Mouse (Mus musculus) cerebellum, adult 11-12 months (tissue): ENCODE measurements around the gene Itgb3bp.
A peak's percentile ranks its signal among the peaks of the same experiment; 100 is the strongest.

Experiments used
- DNase-seq: peaks from one replicate; pipeline ENCODE4 v3.0.0; 2022

Itgb3bp gene

GRCm38 (mm10) chr4:99929613-99930517, at the start of gene Itgb3bp:
Gene Itgb3bp (minus strand): TSS chr4:99929813.
- DNase-seq, result peak; percentile 86

GRCm38 (mm10) chr4:99979326-99979725, 49.7 kb upstream of the Itgb3bp start:
- DNase-seq, result no peak

- no peak for DNase-seq
These were observed 44.8 kb upstream of the Itgb3bp start for GRCm38 (mm10) chr4:99974375-99974774.

- peak; percentile 18 for DNase-seq
These were observed 44.3 kb upstream of the Itgb3bp start for GRCm38 (mm10) chr4:99973931-99974330.

- no peak for DNase-seq
These were observed 43.3 kb upstream of the Itgb3bp start for GRCm38 (mm10) chr4:99972886-99973285.

- no peak for DNase-seq
These were observed 40.5 kb upstream of the Itgb3bp start for GRCm38 (mm10) chr4:99970097-99970496.

GRCm38 (mm10) chr4:99969328-99969727, 39.7 kb upstream of the Itgb3bp start:
- no peak for DNase-seq

GRCm38 (mm10) chr4:99966555-99966954, 36.9 kb upstream of the Itgb3bp start:
- no peak for DNase-seq

GRCm38 (mm10) chr4:99959308-99959707, 29.7 kb upstream of the Itgb3bp start:
- no peak for DNase-seq

GRCm38 (mm10) chr4:99958084-99958815, 28.6 kb upstream of the Itgb3bp start:
- DNase-seq, result no peak

- no peak for DNase-seq
These were observed 27.6 kb upstream of the Itgb3bp start for GRCm38 (mm10) chr4:99957186-99957585.

- DNase-seq, result no peak
These were observed 25.8 kb upstream of the Itgb3bp start for GRCm38 (mm10) chr4:99955396-99955795.

- DNase-seq, result no peak
These were observed 24.3 kb upstream of the Itgb3bp start for GRCm38 (mm10) chr4:99953904-99954303.

- no peak for DNase-seq
These were observed 18.3 kb upstream of the Itgb3bp start for GRCm38 (mm10) chr4:99947896-99948295.

GRCm38 (mm10) chr4:99947192-99947591, 17.6 kb upstream of the Itgb3bp start:
- no peak for DNase-seq

- no peak for DNase-seq
These were observed 16.9 kb upstream of the Itgb3bp start for GRCm38 (mm10) chr4:99946516-99946915.

GRCm38 (mm10) chr4:99945011-99945410, 15.4 kb upstream of the Itgb3bp start:
- no peak for DNase-seq

GRCm38 (mm10) chr4:99944606-99945005, 15.0 kb upstream of the Itgb3bp start:
- no peak for DNase-seq

GRCm38 (mm10) chr4:99941655-99942414, 12.2 kb upstream of the Itgb3bp start:
- DNase-seq, result no peak

- no peak for DNase-seq
These were observed 10.3 kb upstream of the Itgb3bp start for GRCm38 (mm10) chr4:99939711-99940505.

- no peak for DNase-seq
These were observed 6.7 kb upstream of the Itgb3bp start for GRCm38 (mm10) chr4:99936278-99936677.

GRCm38 (mm10) chr4:99934859-99935258, 5.2 kb upstream of the Itgb3bp start:
- DNase-seq, result no peak
